Mouse (Mus musculus) heart, postnatal 0 days (tissue): Measurements from ENCODE around the gene Pdzph1.

Experiments
- CTCF ChIP-seq: IDR thresholded peaks from 2 replicates; pipeline ENCODE4 v1.5.1; 2016; ENCODE audit warnings: antibody characterized with exemption, control low read depth, low read depth
- EP300 ChIP-seq: IDR thresholded peaks from 2 replicates; pipeline ENCODE4 v1.6.1; 2016; ENCODE audit warnings: antibody characterized with exemption, low read depth

DNA sequence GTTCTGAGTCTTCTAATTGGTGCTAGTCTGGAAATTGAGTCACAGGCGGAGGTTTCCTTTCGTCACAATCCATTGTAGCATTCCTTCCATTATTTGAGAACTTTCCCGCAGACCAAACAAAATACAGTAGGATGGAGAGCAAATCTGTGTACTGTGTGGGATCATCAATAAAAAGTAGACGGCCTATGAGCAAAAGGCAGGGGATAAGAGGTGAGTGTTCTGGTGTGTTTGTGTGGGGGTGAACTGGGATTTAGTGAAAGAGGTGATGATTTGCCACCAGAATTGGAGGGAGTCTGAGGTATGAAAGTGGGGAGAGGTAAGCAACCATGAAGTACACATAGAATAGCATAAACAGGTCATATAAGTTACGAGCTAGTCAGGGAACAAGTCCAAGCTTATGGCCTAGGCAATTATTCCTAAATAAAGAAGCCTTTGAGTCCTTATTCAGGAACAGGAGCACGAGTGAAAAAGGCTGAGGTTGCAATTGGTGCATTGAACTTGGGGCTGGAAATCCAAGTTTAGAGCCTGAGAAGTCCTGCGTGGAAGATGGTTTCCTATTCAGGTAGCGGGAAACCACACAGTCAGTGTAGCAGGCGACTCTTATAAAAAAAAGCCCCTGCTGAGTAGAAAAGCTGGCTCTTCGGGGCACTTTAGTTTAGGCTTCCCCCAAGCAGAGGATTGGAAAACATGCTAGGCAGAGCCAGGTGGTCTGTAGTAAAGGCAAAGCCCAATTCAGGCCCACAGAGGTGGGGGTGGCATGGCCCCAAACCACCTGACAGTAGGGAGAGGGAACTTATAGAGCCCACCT is 48.0 kb downstream of the Pdzph1 start:
- TF ChIP-seq CTCF (no peak), EP300 (no peak)
